Mouse (Mus musculus) neural tube, embryonic 11.5 days (tissue): ENCODE results near the gene Fancm. TPM values are rescaled to one million over a fixed set of nuclear protein-coding genes. Genes with fewer than 3 reads are reported as not detected.
"Not testable (repeated sequence)": the region's sequence is repeated elsewhere in the genome, so short reads cannot be mapped to it uniquely, and the experiment has no call there.

ENCODE experiments used
- ATAC-seq: fragments of 200-750 bp; cut with Nextera tagmentation; 2 replicates; pipeline ENCODE4 v1.8.0; 2017; ENCODE audit warnings: moderate number of reproducible peaks, mild to moderate bottlenecking, moderate TSS enrichment, moderate library complexity; ENCODE audit not compliant: insufficient read depth, low FRiP score, low TSS enrichment
- DNase-seq: peaks from one replicate; pipeline ENCODE4 v3.0.0-alpha.2; 2015; ENCODE audit warnings: low spot score
- H3K27ac ChIP-seq: fragments of 300-500 bp; sonication (generic); 2 replicates; pipeline ENCODE4 v1.5.1; 2014; ENCODE audit warnings: low read depth, mild to moderate bottlenecking, low read length
- H3K27me3 ChIP-seq: fragments of 300-500 bp; sonication (generic); 2 replicates; pipeline ENCODE4 v1.6.1; 2014; ENCODE audit warnings: mild to moderate bottlenecking, low read length, mixed read lengths; ENCODE audit not compliant: control insufficient read depth, insufficient read depth
- H3K36me3 ChIP-seq: fragments of 300-500 bp; sonication (generic); 2 replicates; pipeline ENCODE4 v1.6.1; 2014; ENCODE audit warnings: mild to moderate bottlenecking, low read length, moderate library complexity, mixed read lengths; ENCODE audit not compliant: control insufficient read depth, insufficient read depth
- H3K4me1 ChIP-seq: fragments of 300-500 bp; sonication (generic); 2 replicates; pipeline ENCODE4 v1.6.1; 2014; ENCODE audit warnings: low read length, mixed read lengths; ENCODE audit not compliant: control insufficient read depth, insufficient read depth
- H3K4me2 ChIP-seq: fragments of 300-500 bp; sonication (generic); 2 replicates; pipeline ENCODE4 v1.6.1; 2014; ENCODE audit warnings: low read depth, mild to moderate bottlenecking, moderate library complexity
- H3K4me3 ChIP-seq: fragments of 300-500 bp; sonication (generic); 2 replicates; pipeline ENCODE4 v1.5.1; 2014; ENCODE audit warnings: low read depth, low read length
- H3K9ac ChIP-seq: fragments of 300-500 bp; sonication (generic); 2 replicates; pipeline ENCODE4 v1.6.1; 2014; ENCODE audit warnings: mild to moderate bottlenecking, low read length
- H3K9me3 ChIP-seq: fragments of 300-500 bp; sonication (generic); 2 replicates; pipeline ENCODE4 v1.6.1; 2016; ENCODE audit warnings: low read length; ENCODE audit not compliant: control insufficient read depth
- WGBS: fragments of 180-500 bp; shearing (Covaris S2); extraction: QIAGEN DNeasy Blood & Tissue Kit; methylation state at CpG from one replicate; pipeline ENCODE4 v1.1.7; 2014; 5-methylcytosine and 5-hydroxymethylcytosine counted together
- polyA plus RNA-seq: library from polyadenylated mRNA; unstranded; fragments of >200 nt; fragmentation: Nextera tagmentation; extraction: Ambion mirVana; gene quantifications from 2 replicates; pipeline ENCODE4 v1.2.1, GENCODE M21; 2014

Gene Fancm
- polyA plus RNA-seq, 1 experiment from 2014 or later: 11.9 TPM

- Histone ChIP-seq H3K36me3 (peaks cover 5% of the 10 kb centered on the region; the same call in 1 of the 2 replicates), H3K27ac (no peak overlapping the region)
- no peak for DNase-seq
Measured at GRCm38 (mm10) chr12:65108746-65109145, 33.3 kb downstream of the Fancm start.

GRCm38 (mm10) chr12:65111503-65111902 is 36.1 kb downstream of the Fancm start:
- ATAC-seq (no peak), DNase-seq (no peak)
- H3K9ac ChIP-seq: no peak overlapping the region
- H3K27ac ChIP-seq: no peak overlapping the region
- peaks cover 6% of the 10 kb centered on the region; the same call in 1 of the 2 replicates for H3K36me3 ChIP-seq
- no peak overlapping the region for H3K4me2 ChIP-seq
- H3K9me3 ChIP-seq: no peaks in the 10 kb centered on the region
- no peaks in the 10 kb centered on the region for H3K27me3 ChIP-seq
- no peaks in the 10 kb centered on the region for H3K4me1 ChIP-seq
- WGBS: 97% methylated on average over 3 of the region's 3 CpGs
- no peak overlapping the region for H3K4me3 ChIP-seq

More at GRCm38 (mm10) chr12:65108746-65109145, 33.3 kb downstream of the Fancm start:
- WGBS: 85% methylated on average over 1 of the region's 1 CpGs
- Histone ChIP-seq H3K4me2 (no peak overlapping the region), H3K4me1 (no peaks in the 10 kb centered on the region), H3K27me3 (no peaks in the 10 kb centered on the region), H3K4me3 (no peak overlapping the region), H3K9ac (no peak overlapping the region), H3K9me3 (no peaks in the 10 kb centered on the region)
- ATAC-seq: no peak

GRCm38 (mm10) chr12:65112811-65113210 is 37.4 kb downstream of the Fancm start:
- H3K36me3 ChIP-seq: peaks cover 9% of the 10 kb centered on the region
- H3K4me2 ChIP-seq: no peak overlapping the region
- no peak overlapping the region for H3K27ac ChIP-seq
- no peak overlapping the region for H3K4me3 ChIP-seq
- no peaks in the 10 kb centered on the region for H3K9me3 ChIP-seq
- no peaks in the 10 kb centered on the region for H3K4me1 ChIP-seq
- WGBS: 97% methylated on average over 1 of the region's 1 CpGs
- H3K9ac ChIP-seq: no peak overlapping the region
- DNase-seq: no peak
- no peaks in the 10 kb centered on the region for H3K27me3 ChIP-seq
- no peak for ATAC-seq

GRCm38 (mm10) chr12:65113925-65114324 is 38.5 kb downstream of the Fancm start:
- H3K9me3 ChIP-seq: no peaks in the 10 kb centered on the region
- H3K27me3 ChIP-seq: no peaks in the 10 kb centered on the region
- ATAC-seq: no peak
- DNase-seq: no peak
- no peak overlapping the region for H3K4me3 ChIP-seq
- H3K4me2 ChIP-seq: no peak overlapping the region
- H3K4me1 ChIP-seq: no peaks in the 10 kb centered on the region
- H3K36me3 ChIP-seq: peaks cover 9% of the 10 kb centered on the region
- no peak overlapping the region for H3K27ac ChIP-seq
- WGBS: 87% methylated on average over 4 of the region's 4 CpGs
- no peak overlapping the region for H3K9ac ChIP-seq

GRCm38 (mm10) chr12:65114978-65115377 is 39.6 kb downstream of the Fancm start:
- H3K36me3 ChIP-seq: peaks cover 11% of the 10 kb centered on the region
- not testable (repeated sequence) for ATAC-seq, H3K9me3 ChIP-seq, H3K27me3 ChIP-seq, DNase-seq, H3K4me3 ChIP-seq, H3K4me1 ChIP-seq, H3K4me2 ChIP-seq, H3K9ac ChIP-seq, H3K27ac ChIP-seq
- WGBS: 92% methylated on average over 3 of the region's 3 CpGs

- 88% methylated on average over 7 of the region's 7 CpGs for WGBS
- H3K4me2 ChIP-seq: no peak overlapping the region
- H3K4me1 ChIP-seq: no peaks in the 10 kb centered on the region
Measured at GRCm38 (mm10) chr12:65118968-65119367, 43.6 kb downstream of the Fancm start.

GRCm38 (mm10) chr12:65119451-65119850 is 44.0 kb downstream of the Fancm start:
- H3K36me3 ChIP-seq: peaks cover 8% of the 10 kb centered on the region
- no peaks in the 10 kb centered on the region for H3K27me3 ChIP-seq
- H3K4me1 ChIP-seq: no peaks in the 10 kb centered on the region
- no peaks in the 10 kb centered on the region for H3K9me3 ChIP-seq
- no peak for ATAC-seq
- no peak overlapping the region for H3K4me2 ChIP-seq
- no peak overlapping the region for H3K4me3 ChIP-seq
- H3K27ac ChIP-seq: no peak overlapping the region
- DNase-seq: no peak
- H3K9ac ChIP-seq: no peak overlapping the region
- 92% methylated on average over 5 of the region's 5 CpGs for WGBS

More at GRCm38 (mm10) chr12:65118968-65119367, 43.6 kb downstream of the Fancm start:
- Histone ChIP-seq H3K9me3 (no peaks in the 10 kb centered on the region), H3K27me3 (no peaks in the 10 kb centered on the region), H3K27ac (no peak overlapping the region), H3K9ac (no peak overlapping the region), H3K4me3 (no peak overlapping the region), H3K36me3 (peaks cover 8% of the 10 kb centered on the region)
- no peak for ATAC-seq
- DNase-seq: no peak

- not testable (repeated sequence) for H3K27ac ChIP-seq, H3K4me2 ChIP-seq, H3K27me3 ChIP-seq, H3K4me1 ChIP-seq, ATAC-seq, H3K9me3 ChIP-seq, H3K4me3 ChIP-seq, DNase-seq, H3K36me3 ChIP-seq, H3K9ac ChIP-seq
- WGBS: 93% methylated on average over 4 of the region's 4 CpGs
Measured at GRCm38 (mm10) chr12:65136121-65136520, 60.7 kb downstream of the Fancm start.

- DNase-seq: peak; percentile 97
Measured at GRCm38 (mm10) chr12:65172021-65172951, 96.9 kb downstream of the Fancm start, which contains the start of gene Mis18bp1. Gene Mis18bp1, minus strand, starts transcription at chr12:65172604.

More at GRCm38 (mm10) chr12:65172021-65172951, 96.9 kb downstream of the Fancm start, which contains the start of gene Mis18bp1:
- Histone ChIP-seq H3K4me3 (peak within 1 kb of the TSS; percentile 81), H3K27me3 (no peaks in the 10 kb centered on the region), H3K4me2 (peak within 1 kb of the TSS; percentile 55), H3K36me3 (no peaks in the 10 kb centered on the region), H3K9ac (peak within 1 kb of the TSS; percentile 82), H3K4me1 (no peaks in the 10 kb centered on the region), H3K27ac (peak within 1 kb of the TSS; percentile 88), H3K9me3 (no peaks in the 10 kb centered on the region)
- under 1% methylated on average over 70 of the region's 70 CpGs for WGBS
- ATAC-seq: peak; percentile 98
